Mouse (Mus musculus): ENCODE results near the gene Atad3a. TPM values are rescaled to one million over a fixed set of nuclear protein-coding genes. Genes with fewer than 3 reads are reported as not detected.

Atad3a gene
- total RNA-seq, 2 experiments from 2014 or later = 53.0 to 58.8 TPM

DNA sequence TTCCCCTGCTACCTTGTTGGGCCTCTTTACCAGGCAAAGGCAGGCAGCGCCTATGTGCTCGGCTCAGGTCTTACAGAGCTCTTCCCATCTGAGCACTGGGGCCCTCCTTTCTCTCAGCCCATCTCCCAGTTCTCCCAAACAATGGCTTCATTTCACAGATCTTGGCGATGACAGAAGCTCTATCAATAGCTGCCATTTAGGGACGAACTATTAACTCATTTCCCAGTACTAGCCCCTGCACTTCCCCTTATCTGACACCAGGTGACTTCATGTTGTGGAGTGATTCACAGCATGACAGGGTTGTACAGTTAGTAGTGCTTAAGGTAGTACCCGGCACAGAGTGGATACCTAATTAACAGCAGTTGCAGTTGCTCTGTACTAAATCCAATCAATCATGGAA lies 24.9 kb upstream of the Atad3a start, which contains the start of gene Tmem88b:
Gene Tmem88b, minus strand, starts transcription at position 56 of the 400 bp plus-strand sequence.
- peak within 1 kb of the TSS; percentile 68 for H3K4me3 ChIP-seq
- TF ChIP-seq CTCF (IDR thresholded peaks at IDR 0.05) = peak; percentile 16; the same call in 1 of the 2 replicates
- intact Hi-C loops (cut with DNase I) = no loop called here
- DNase-seq (ENCODE audit: extremely low spot score in 1 of 2, low spot score in 2 of 2) = no peak
- peak within 1 kb of the TSS; percentile 94 for H3K27ac ChIP-seq

DNA sequence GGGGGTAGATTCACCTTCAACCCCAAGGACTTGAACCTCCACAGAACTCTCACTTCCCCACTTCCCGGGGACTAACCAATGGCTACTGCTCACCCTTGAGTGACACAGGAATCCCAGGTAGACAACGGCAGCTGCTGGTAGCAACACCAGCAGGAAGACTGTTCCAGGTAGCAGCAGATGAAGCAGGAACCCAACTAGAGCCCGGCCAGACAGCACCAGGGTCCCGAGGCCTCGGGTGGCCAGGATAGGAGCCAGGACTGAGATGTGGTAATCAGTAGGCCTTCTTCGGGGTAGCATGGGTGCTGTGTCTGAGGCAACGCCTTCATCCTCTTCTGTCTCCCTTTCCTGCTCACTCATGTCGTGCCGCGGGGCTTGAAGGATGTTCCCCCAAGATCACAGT lies 24.4 kb upstream of the Atad3a start:
- H3K27ac ChIP-seq = peak overlapping the region; percentile 85
- peak overlapping the region; percentile 26 for H3K4me3 ChIP-seq

DNA sequence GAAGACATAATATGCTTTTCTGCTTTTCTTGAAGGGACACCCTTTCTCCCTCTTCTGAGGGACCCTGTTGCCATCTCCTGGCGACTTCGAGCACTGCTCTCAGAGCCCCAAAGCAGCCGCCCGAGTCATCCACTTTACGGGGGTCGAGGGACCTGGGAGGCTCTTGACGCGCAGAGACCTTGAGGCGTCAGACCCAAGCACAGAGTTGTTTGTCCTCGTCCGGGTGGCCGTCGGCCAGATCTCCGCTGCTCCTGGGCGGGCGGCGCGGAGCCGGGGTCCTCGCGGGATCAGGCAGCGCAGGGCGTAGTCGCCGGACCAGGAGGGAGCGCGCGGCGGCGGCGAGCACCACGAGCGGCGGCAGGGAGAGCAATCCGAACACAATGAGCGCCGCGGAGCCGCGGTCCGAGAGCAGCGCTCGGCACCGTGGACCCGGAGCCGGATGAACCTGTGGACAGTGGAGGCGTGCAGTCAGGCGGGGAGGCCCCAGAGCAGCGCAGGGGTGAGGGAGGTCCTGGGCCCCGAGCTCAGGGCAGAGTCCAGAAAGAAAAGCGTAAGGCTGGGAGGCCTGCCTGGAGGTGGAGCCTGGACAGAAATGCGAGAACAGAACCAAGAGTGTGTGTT lies 23.3 kb upstream of the Atad3a start:
- intact Hi-C loops (cut with DNase I) = loop anchor here (5.0 kb wide), 1 partner anchor 92 kb away; the partner anchor contains the start of gene Fndc10
- peak; percentile 78 for TF ChIP-seq CTCF (IDR thresholded peaks at IDR 0.05)
- peak overlapping the region; percentile 94 for H3K27ac ChIP-seq
- H3K4me3 ChIP-seq = peak overlapping the region; percentile 68
- DNase-seq (ENCODE audit: extremely low spot score in 1 of 2, low spot score in 2 of 2) = peak; percentile 74 to 81

More for the DNA sequence above, 24.4 kb upstream of the Atad3a start:
- no peak for TF ChIP-seq CTCF (IDR thresholded peaks at IDR 0.05)
- intact Hi-C loops (cut with DNase I) = no loop called here
- no peak for DNase-seq (ENCODE audit: extremely low spot score in 1 of 2, low spot score in 2 of 2)

DNA sequence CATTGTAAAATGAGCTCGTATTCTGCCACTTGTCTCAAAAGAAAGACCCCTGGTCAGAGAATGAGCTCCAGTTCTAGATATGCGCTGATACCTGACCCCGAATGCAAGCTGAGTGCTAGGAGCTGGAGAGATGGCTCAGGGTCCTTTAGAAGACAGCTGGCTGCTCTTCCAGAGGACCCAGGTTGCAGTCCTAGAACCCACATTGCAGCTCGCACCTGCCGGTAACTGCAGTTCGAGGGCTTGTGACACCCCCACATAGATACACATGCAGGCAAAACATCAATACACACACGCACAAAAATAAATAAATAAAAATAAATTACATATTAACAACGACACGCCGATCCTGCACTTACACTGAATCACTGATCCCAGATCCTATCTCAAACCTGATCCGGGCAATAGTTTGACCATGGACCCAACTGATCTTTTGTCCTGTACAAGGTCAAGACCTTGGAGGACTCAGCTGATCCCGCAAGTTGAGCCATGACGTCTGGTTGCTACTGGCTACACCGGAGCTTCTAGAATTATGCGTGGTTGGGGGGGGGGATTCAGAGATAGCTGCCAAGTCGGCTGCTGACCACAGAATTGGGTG lies 22.7 kb upstream of the Atad3a start:
- peak overlapping the region; percentile 94 for H3K27ac ChIP-seq
- TF ChIP-seq CTCF (IDR thresholded peaks at IDR 0.05) = no peak
- H3K4me3 ChIP-seq = peak overlapping the region; percentile 68
- no peak for DNase-seq (ENCODE audit: extremely low spot score in 1 of 2, low spot score in 2 of 2)
- intact Hi-C loops (cut with DNase I) = loop anchor here (5.0 kb wide), 1 partner anchor 91 kb away; the partner anchor contains the start of gene Fndc10

DNA sequence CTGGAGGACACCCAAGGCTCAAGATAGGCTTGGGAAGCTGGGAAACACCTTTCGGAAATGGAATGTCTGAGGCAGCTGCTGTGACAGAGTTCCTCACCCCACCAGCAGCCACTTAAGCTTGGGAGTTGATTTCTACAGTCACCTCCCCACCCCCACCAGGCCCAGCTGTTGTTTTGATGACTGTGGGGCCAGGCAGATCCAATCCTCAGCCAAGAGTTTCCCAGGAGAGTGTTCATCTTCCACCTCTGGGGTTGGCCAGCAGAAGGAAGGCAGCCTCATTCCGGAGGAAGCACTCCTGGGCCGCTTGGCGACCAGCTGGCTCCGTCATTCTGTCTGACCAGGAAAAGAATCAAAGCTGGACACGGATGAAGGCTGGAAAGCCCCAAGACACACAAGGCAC lies 20.0 kb upstream of the Atad3a start:
- no peak for DNase-seq (ENCODE audit: extremely low spot score in 1 of 2, low spot score in 2 of 2)
- TF ChIP-seq CTCF (IDR thresholded peaks at IDR 0.05) = no peak
- Histone ChIP-seq H3K27ac (peak overlapping the region; percentile 8; the same call in 1 of the 2 replicates), H3K4me3 (no peak overlapping the region)
- intact Hi-C loops (cut with DNase I) = loop anchor here (5.0 kb wide), 1 partner anchor 89 kb away; the partner anchor contains the start of gene Fndc10

DNA sequence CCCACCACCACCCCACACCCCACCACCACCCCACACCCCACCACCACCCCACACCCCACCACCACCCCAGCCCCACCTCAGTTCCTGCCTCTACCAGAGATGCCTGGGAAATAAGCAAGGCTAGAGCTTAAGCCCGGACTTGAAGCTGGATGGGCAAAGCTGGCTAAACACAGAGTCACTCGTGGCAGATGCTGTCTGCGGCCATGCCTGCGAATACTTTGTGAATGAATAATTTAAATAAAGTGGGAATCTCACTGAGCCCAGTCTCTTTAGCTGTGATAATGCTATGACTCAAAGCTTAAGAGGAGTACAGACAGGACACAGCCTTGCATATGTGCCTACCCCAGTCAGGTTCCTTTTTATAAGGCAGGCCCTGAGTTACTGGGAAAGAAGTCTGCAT lies 18.6 kb upstream of the Atad3a start:
- Histone ChIP-seq H3K4me3 (no peak overlapping the region), H3K27ac (no peak overlapping the region)
- intact Hi-C loops (cut with DNase I) = no loop called here
- TF ChIP-seq CTCF (IDR thresholded peaks at IDR 0.05) = no peak
- no peak for DNase-seq (ENCODE audit: extremely low spot score in 1 of 2, low spot score in 2 of 2)

DNA sequence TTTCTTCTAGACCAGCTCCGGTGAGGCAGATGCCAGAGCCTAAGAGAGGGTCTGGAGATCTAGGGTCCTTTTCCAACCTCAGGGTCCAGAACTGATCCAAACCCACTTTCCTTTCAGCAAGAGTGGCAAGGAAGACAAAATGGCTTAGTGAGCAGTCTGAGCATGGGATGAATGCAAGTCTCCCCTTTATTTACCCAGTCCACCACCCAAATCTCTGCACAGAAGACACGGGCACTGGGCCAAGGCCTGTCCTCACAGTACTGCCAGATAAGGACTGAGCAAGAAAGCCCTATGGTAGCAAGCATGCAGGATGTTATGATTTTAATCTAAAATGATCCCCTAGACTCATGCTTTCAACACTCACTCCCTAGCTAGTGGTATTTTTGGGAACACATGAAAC lies 16.9 kb upstream of the Atad3a start:
- no peak for TF ChIP-seq CTCF (IDR thresholded peaks at IDR 0.05)
- peak overlapping the region; percentile 86 for H3K27ac ChIP-seq
- intact Hi-C loops (cut with DNase I) = no loop called here
- DNase-seq (ENCODE audit: extremely low spot score in 1 of 2, low spot score in 2 of 2) = no peak
- H3K4me3 ChIP-seq = no peak overlapping the region

DNA sequence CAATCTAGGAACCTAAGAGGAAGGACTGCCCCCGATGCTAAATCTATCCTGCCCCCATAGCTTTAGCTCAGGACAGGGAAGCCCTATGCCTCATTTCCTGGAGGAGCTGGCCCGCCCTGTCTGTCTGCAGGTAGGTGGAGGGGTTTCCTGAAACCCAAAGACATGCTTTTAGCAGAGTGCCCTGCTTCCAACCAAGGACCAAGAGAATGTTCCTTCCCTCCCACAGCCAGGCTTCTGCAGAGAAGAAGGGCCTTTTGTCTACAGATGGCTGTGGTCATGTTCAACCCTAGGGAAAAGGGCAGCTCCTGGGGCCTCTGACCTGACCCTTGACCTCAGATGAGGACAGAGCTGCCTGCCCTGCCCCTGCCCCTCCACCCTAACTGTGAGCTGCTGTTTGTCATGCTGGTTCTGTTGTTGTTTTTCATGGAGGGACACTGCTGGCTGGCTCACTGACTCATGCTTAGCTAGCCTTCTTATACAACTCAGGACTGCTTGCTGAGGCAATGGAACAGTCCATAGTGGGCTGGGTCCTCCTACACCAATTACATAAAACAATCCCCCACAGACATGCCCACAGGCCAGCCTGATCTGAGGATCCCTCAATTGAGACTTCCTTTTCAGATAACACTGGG lies 15.9 kb upstream of the Atad3a start:
- no peak for DNase-seq (ENCODE audit: extremely low spot score in 1 of 2, low spot score in 2 of 2)
- intact Hi-C loops (cut with DNase I) = no loop called here
- TF ChIP-seq CTCF (IDR thresholded peaks at IDR 0.05) = no peak
- no peak overlapping the region for H3K4me3 ChIP-seq
- H3K27ac ChIP-seq = peak overlapping the region; percentile 86

DNA sequence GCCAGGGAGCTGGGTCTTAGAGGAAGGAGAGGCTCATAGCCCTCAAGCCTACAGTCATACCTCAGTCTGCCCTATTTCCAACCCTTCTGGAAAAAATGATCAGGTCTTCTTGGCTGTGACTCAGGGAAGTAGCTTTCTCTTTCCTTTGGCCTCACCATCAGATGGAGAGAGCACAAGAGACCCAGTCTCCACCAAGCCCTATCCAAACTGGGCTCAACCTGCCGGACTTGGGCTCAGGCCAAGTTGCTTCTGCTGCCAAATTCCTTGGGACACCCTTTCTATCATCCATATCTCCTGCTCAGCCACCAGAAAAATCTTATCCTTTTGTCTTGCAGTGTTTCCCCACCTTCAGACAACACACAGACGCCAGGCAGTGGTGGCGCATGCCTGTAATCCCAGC lies 15.0 kb upstream of the Atad3a start:
- no peak for TF ChIP-seq CTCF (IDR thresholded peaks at IDR 0.05)
- no peak for DNase-seq (ENCODE audit: extremely low spot score in 1 of 2, low spot score in 2 of 2)
- Histone ChIP-seq H3K27ac (peak overlapping the region; percentile 92), H3K4me3 (no peak overlapping the region)
- intact Hi-C loops (cut with DNase I) = no loop called here

DNA sequence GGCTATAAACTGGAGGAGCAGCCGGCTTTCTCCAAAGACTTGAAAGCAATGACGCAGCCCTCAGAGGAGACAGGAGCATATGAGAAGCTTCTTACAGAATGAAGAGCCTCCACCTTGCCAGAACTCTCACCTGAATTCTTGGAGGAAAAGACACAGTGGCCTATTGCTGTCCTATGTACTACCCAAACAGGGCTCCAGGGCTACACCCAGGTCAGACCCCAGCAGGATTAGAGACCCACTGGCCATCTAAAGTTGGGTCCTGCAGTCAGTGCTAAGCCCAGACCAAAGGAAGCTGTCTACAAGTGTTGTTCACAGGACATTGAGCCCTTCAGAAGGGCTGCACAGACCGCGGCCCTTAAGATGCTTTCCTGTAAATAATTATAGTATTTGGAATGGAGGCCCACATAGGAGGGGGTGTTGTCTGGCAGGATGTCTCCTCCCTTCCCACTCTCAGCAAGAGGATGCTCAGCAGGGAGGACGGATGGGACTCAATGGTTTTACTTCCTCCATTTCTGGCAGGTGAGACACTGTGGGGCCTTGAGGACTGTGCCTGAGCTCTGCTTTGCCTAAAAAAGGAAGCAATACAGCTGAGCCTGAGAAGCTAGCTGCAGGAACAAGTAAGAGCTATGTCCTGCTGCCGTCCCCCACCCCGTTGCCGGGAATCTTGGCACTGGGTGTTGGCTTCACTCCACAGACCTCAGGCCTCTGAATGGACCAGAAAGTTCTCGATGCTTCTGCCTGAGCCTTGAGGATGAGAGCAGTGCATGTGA lies 14.3 kb upstream of the Atad3a start:
- peak overlapping the region; percentile 92 for H3K27ac ChIP-seq
- intact Hi-C loops (cut with DNase I) = no loop called here
- peak overlapping the region; percentile 66 for H3K4me3 ChIP-seq
- peak in 1 of 2 experiments; percentile 54 for DNase-seq (ENCODE audit: extremely low spot score in 1 of 2, low spot score in 2 of 2)
- no peak for TF ChIP-seq CTCF (IDR thresholded peaks at IDR 0.05)

DNA sequence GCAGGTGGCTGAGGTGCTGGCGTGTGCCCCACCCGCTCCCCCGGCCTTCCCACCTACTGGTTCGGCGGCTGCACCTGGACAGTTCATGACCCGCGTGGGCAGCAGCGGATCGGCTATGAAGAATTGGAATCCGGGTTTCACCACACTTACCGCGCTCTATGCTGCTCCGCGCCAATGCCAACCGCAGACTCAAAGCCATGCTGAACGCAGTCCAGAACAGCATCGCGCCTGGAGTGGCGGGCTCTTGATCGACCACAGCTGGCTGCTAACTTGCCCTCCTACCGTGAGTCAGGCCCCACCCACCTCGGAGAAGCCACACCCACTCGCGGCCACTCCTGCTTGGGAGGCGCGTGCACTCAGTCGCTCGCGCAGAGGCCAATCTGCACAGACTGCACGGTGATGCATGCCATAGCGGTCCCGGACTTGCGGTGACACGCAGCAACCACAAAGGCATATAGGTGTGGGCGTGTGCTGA lies 13.4 kb upstream of the Atad3a start, which contains the start of gene Vwa1:
Gene Vwa1, minus strand, starts transcription at position 419 of the 475 bp plus-strand sequence.
- DNase-seq (ENCODE audit: extremely low spot score in 1 of 2, low spot score in 2 of 2) = peak; percentile 86 to 89
- Histone ChIP-seq H3K27ac (peak within 1 kb of the TSS; percentile 92), H3K4me3 (peak within 1 kb of the TSS; percentile 66)
- TF ChIP-seq CTCF (IDR thresholded peaks at IDR 0.05) = no peak
- intact Hi-C loops (cut with DNase I) = no loop called here

Data from left cerebral cortex, adult 2 months (tissue).